Mouse (Mus musculus): ENCODE results near the gene Rora. TPM values are rescaled to one million over a fixed set of nuclear protein-coding genes. Genes with fewer than 3 reads are reported as not detected.

The Rora gene
- polyA plus RNA-seq, 1 experiment = 11.7 TPM

DNA sequence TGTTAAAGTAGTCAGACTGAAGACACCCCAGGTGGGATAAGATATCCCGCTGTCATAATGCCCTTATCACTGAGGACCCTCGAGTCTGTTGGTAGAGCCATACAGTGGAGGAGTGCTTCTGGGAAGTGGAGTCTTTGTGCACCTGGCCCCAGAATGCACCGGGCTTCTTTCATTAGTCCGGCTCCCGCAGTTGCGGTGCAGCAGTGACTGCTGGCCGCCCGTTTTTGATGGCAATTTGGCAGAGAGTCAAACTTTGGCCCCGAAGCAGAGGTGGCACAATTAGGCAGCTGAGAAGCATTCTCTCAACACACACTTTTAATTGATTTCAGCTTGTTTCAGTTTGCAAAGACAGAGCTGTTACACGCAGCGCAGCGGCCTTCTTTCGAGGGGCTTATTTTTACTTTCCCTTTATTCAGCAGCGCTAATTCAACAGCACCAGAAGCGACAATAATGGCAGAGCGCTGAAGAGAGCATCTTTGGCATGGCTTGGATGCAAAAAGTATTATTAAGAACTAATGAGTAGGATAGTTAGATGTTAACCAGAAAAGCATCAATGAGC lies 138.5 kb downstream of the Rora start:
- peak; percentile 91 for DNase-seq (ENCODE audit: low read depth)

GRCm38 (mm10) chr9:68795314-68795713 lies 141.7 kb downstream of the Rora start:
- no peak for DNase-seq (ENCODE audit: low read depth)
- TF ChIP-seq CTCF (IDR thresholded peaks at IDR 0.05; ENCODE audit: borderline replicate concordance, extremely low read depth, insufficient read depth, insufficient read length) (no peak), POLR2A (IDR thresholded peaks at IDR 0.05; ENCODE audit: borderline replicate concordance, extremely low read depth, insufficient read depth, insufficient read length, poor library complexity, severe bottlenecking) (no peak)

More for the DNA sequence above, 138.5 kb downstream of the Rora start:
- no peak for TF ChIP-seq POLR2A (IDR thresholded peaks at IDR 0.05; ENCODE audit: borderline replicate concordance, extremely low read depth, insufficient read depth, insufficient read length, poor library complexity, severe bottlenecking)
- TF ChIP-seq CTCF (IDR thresholded peaks at IDR 0.05; ENCODE audit: borderline replicate concordance, extremely low read depth, insufficient read depth, insufficient read length) = no peak

DNA sequence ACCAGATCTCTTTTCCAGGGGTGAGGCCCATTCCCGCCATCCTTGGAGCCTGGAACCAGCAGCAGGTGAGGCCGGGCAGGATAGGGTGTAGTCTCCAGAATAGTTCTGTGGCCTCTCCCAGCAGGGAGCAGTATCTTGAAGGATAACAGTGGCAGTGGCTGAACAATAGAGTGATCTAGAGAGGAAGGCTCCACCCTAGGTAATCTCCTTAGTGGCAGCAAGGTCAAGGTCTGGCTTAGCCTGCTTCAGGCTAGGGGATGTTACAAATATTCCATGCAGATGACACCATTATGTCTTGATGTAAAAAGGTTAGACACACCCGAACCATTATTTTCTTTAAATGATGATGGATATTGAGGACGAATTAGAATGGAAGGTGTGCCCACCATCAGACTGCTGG lies 144.6 kb downstream of the Rora start:
- no peak for TF ChIP-seq POLR2A (IDR thresholded peaks at IDR 0.05; ENCODE audit: borderline replicate concordance, extremely low read depth, insufficient read depth, insufficient read length, poor library complexity, severe bottlenecking)
- TF ChIP-seq CTCF (IDR thresholded peaks at IDR 0.05; ENCODE audit: borderline replicate concordance, extremely low read depth, insufficient read depth, insufficient read length) = no peak
- no peak for DNase-seq (ENCODE audit: low read depth)

- TF ChIP-seq POLR2A (IDR thresholded peaks at IDR 0.05; ENCODE audit: borderline replicate concordance, extremely low read depth, insufficient read depth, insufficient read length, poor library complexity, severe bottlenecking) (no peak), CTCF (IDR thresholded peaks at IDR 0.05; ENCODE audit: borderline replicate concordance, extremely low read depth, insufficient read depth, insufficient read length) (no peak)
- DNase-seq (ENCODE audit: low read depth) = peak; percentile 83
Observed at GRCm38 (mm10) chr9:68799065-68799464, 145.5 kb downstream of the Rora start.

- TF ChIP-seq POLR2A (IDR thresholded peaks at IDR 0.05; ENCODE audit: borderline replicate concordance, extremely low read depth, insufficient read depth, insufficient read length, poor library complexity, severe bottlenecking) (no peak), CTCF (IDR thresholded peaks at IDR 0.05; ENCODE audit: borderline replicate concordance, extremely low read depth, insufficient read depth, insufficient read length) (no peak)
- DNase-seq (ENCODE audit: low read depth) = no peak
Observed at GRCm38 (mm10) chr9:68804229-68804628, 150.6 kb downstream of the Rora start.

GRCm38 (mm10) chr9:68805776-68806175 lies 152.2 kb downstream of the Rora start:
- DNase-seq (ENCODE audit: low read depth) = peak; percentile 54
- TF ChIP-seq POLR2A (IDR thresholded peaks at IDR 0.05; ENCODE audit: borderline replicate concordance, extremely low read depth, insufficient read depth, insufficient read length, poor library complexity, severe bottlenecking) (no peak), CTCF (IDR thresholded peaks at IDR 0.05; ENCODE audit: borderline replicate concordance, extremely low read depth, insufficient read depth, insufficient read length) (no peak)

DNA sequence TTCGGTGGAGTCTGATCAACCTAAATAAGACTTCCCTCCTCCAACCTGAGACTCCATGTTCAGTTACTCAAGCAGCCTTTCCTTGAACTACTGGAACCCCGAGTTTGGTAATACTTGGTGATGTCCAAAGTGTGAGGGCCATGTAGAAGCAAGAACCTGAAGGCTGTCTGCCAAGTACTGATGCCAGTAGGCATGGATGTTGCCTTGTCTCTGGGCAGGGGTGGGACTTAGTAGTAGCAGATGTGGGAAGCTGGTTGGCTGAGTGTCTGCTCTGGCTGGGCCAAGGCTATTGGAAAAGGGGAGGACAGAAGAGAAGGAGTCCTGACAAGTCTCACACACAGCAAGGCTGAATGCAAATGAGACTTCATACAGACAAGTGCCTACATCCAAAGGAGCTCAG lies 154.1 kb downstream of the Rora start:
- DNase-seq (ENCODE audit: low read depth) = no peak
- TF ChIP-seq POLR2A (IDR thresholded peaks at IDR 0.05; ENCODE audit: borderline replicate concordance, extremely low read depth, insufficient read depth, insufficient read length, poor library complexity, severe bottlenecking) = no peak
- no peak for TF ChIP-seq CTCF (IDR thresholded peaks at IDR 0.05; ENCODE audit: borderline replicate concordance, extremely low read depth, insufficient read depth, insufficient read length)

DNA sequence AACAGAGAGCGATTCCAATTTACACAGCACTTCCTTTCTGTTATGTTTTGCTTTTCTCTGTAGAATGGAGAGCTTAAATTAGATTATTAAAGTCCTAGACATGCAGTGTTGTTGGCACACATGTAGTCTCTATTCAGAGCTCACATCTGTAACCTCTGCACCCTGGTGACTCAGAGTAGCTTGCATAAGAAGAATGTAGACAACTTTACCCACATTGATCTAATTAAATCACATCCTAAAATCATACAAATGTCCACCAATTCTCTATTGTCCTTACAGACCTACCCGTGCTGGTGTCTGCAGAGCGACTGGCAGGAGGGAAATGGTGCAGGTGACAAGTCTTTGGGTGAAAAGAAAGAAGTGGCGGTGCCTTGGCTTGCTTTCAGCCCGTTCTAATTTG lies 155.9 kb downstream of the Rora start:
- no peak for TF ChIP-seq POLR2A (IDR thresholded peaks at IDR 0.05; ENCODE audit: borderline replicate concordance, extremely low read depth, insufficient read depth, insufficient read length, poor library complexity, severe bottlenecking)
- DNase-seq (ENCODE audit: low read depth) = no peak

- TF ChIP-seq POLR2A (IDR thresholded peaks at IDR 0.05; ENCODE audit: borderline replicate concordance, extremely low read depth, insufficient read depth, insufficient read length, poor library complexity, severe bottlenecking) = no peak
- TF ChIP-seq CTCF (IDR thresholded peaks at IDR 0.05; ENCODE audit: borderline replicate concordance, extremely low read depth, insufficient read depth, insufficient read length) = no peak
- peak; percentile 68 for DNase-seq (ENCODE audit: low read depth)
Observed at GRCm38 (mm10) chr9:68814723-68815122, 161.1 kb downstream of the Rora start.

- TF ChIP-seq CTCF (IDR thresholded peaks at IDR 0.05; ENCODE audit: borderline replicate concordance, extremely low read depth, insufficient read depth, insufficient read length) (no peak), POLR2A (IDR thresholded peaks at IDR 0.05; ENCODE audit: borderline replicate concordance, extremely low read depth, insufficient read depth, insufficient read length, poor library complexity, severe bottlenecking) (no peak)
- DNase-seq (ENCODE audit: low read depth) = no peak
Observed at GRCm38 (mm10) chr9:68815877-68816276, 162.3 kb downstream of the Rora start.

- no peak for TF ChIP-seq CTCF (IDR thresholded peaks at IDR 0.05; ENCODE audit: borderline replicate concordance, extremely low read depth, insufficient read depth, insufficient read length)
- TF ChIP-seq POLR2A (IDR thresholded peaks at IDR 0.05; ENCODE audit: borderline replicate concordance, extremely low read depth, insufficient read depth, insufficient read length, poor library complexity, severe bottlenecking) = no peak
- no peak for DNase-seq (ENCODE audit: low read depth)
Observed at GRCm38 (mm10) chr9:68820036-68820435, 166.4 kb downstream of the Rora start.

DNA sequence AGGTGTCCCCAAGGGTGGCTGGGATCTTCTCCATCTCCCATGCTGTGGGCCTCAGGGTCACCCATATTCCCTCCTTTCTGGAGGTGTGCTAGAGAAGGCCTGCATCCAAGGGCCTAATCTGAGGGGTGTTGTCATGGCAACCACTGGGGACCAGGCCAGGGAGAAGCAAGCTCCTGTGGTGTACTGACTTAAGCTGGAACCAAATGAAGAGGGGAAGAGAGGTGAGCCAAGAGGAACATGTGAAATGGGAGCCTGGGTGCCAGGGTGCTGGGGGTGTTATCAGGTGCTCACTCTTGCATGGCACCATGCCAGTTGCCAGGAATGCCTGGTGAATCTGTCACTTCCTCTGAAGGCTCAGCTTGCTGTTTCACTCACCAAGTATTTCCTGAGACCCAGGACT lies 166.9 kb downstream of the Rora start:
- no peak for TF ChIP-seq CTCF (IDR thresholded peaks at IDR 0.05; ENCODE audit: borderline replicate concordance, extremely low read depth, insufficient read depth, insufficient read length)
- TF ChIP-seq POLR2A (IDR thresholded peaks at IDR 0.05; ENCODE audit: borderline replicate concordance, extremely low read depth, insufficient read depth, insufficient read length, poor library complexity, severe bottlenecking) = no peak
- peak; percentile 49 for DNase-seq (ENCODE audit: low read depth)

Data from brain, embryonic 14.5 days (tissue).